Mouse (Mus musculus): Measurements from ENCODE around the gene Ubtf. TPM values are rescaled to one million over a fixed set of nuclear protein-coding genes. Genes with fewer than 3 reads are reported as not detected.

The Ubtf gene
- polyA plus RNA-seq, 1 experiment from 2014 or later = 84.4 TPM

DNA sequence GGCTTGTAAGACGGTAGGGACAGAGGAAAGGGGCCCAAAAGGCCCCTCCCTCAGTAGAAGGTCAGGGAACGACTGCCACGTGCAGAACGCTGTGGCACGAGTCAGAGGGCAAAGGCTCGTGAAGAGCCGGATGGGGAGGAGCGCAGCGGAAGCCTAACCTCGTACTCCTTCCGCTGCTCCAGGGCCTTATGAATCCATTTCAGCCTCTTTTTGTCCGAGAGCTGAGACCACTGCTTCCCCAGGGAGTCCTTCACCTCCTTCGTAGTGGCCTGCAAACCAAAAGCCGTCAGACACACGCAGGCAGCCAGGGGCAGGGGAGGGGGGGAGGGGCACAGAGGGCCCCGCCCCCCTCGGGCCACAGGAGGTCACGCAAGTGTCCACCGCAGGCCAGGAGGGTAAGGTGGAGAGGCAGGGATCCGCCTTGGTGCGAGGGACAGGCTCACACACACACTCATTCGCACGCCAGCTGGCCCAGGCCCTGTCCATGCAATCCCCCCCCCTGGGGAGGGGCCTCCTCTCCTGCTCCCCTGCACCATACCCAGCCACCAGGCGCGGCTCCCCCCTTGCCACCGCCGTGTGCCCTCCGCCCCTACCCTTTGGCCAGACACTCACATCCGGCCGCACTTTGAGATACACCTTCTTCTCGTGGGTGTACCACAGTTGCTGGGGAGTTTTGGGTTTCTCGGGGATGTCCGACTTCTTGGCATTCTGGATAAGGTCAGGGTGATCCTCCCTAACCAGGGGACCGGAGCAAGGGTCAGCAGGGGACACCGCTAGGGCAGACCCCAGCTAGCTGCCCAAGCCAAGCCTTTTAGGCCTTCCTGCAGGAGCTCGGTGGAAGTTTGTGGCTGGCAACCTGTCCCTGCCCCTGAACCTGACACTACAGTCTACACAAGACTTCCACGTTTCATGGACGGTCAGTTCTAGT lies 8.5 kb downstream of the Ubtf start:
- 46% methylated on average over 38 of the region's 38 CpGs for WGBS
- Histone ChIP-seq H3K36me3 (ENCODE audit: control insufficient read depth, insufficient read depth, low read length) (peaks cover 89% of the 10 kb centered on the region), H3K4me2 (ENCODE audit: low read length) (no peak overlapping the region), H3K27me3 (ENCODE audit: control insufficient read depth, insufficient read depth, low read length) (no peaks in the 10 kb centered on the region), H3K4me3 (replicated peaks; ENCODE audit: low read depth, low read length) (no peak overlapping the region), H3K4me1 (ENCODE audit: control insufficient read depth, insufficient read depth, low read length) (peaks cover 8% of the 10 kb centered on the region), H3K9ac (replicated peaks; ENCODE audit: low read length) (0 out of 2 replicates have a peak overlapping the region, but pooled peaks have one; percentile 9), H3K27ac (replicated peaks; ENCODE audit: low read depth, low read length) (no peak overlapping the region; the same call in 1 of the 2 replicates), H3K9me3 (ENCODE audit: control insufficient read depth, low read length) (no peaks in the 10 kb centered on the region)
- ATAC-seq (ENCODE audit: low FRiP score, low TSS enrichment) (no peak), DNase-seq (no peak)

DNA sequence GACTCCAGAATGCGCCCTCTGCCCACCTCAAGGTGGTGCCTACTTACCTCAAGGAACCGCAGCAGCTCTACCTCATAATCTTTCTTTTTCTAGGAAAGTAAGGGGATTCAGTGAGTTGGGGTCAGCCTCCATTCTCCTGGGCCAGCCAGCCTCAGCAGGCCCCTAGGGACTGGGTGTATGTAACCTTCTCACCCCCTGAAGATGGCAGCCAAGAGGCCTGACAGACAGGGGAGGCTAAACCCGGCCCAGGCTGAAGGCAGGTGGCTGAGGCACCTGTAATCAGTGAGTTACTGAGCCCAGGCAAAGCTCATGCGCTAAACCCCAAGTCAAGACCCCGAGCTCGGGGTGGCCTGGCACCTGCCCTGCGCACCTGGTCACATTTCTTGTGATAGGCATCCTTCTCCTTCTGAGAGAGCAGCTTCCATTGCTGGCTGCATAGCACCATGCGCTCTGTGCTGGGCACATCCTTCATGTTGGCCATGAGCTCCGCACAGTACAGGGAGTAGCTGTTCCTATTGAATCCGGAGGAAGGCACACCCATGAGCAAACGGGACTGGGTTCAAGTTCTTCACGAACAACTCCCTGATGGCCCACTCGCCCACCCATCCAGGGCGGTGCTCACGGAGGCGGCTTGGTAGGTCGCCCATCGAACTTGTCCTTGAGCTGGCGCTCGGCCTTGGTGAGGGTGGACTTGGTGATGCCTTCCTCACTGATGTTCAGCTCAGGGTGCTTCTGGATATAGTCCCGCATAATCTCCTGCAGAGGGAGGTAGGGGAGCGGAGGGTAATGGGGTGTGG lies 9.5 kb downstream of the Ubtf start:
- Histone ChIP-seq H3K27ac (replicated peaks; ENCODE audit: low read depth, low read length) (no peak overlapping the region), H3K4me1 (ENCODE audit: control insufficient read depth, insufficient read depth, low read length) (0 out of 2 replicates have a peak, but pooled peaks cover 3% of the 10 kb centered on the region), H3K27me3 (ENCODE audit: control insufficient read depth, insufficient read depth, low read length) (no peaks in the 10 kb centered on the region), H3K4me3 (replicated peaks; ENCODE audit: low read depth, low read length) (peak overlapping the region; percentile 24; the same call in 1 of the 2 replicates), H3K36me3 (ENCODE audit: control insufficient read depth, insufficient read depth, low read length) (peaks cover 88% of the 10 kb centered on the region), H3K9me3 (ENCODE audit: control insufficient read depth, low read length) (no peaks in the 10 kb centered on the region), H3K9ac (replicated peaks; ENCODE audit: low read length) (no peak overlapping the region), H3K4me2 (ENCODE audit: low read length) (no peak overlapping the region; the same call in 1 of the 2 replicates)
- no peak for ATAC-seq (ENCODE audit: low FRiP score, low TSS enrichment)
- no peak for DNase-seq
- 89% methylated on average over 22 of the region's 22 CpGs for WGBS

DNA sequence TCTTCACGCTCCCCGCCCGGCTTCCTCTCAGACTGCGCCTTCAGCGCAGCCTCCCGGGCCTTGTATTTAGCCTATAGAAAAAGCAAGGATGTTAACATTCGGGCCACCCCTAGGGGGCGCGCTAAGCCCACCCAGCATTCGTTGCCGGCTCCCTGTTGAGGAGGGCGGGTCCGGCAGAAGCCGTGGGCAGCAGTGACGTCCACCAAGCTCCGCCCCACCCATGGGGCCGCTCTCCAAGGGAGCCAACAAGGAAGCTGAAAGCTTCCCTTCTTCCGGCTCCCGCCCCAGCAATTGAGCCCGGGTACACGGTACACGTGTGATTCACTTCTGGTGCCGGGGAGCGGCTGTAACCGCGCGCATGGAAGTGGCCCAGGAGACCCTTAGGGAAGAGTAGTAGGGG lies 10.6 kb downstream of the Ubtf start:
- Histone ChIP-seq H3K27ac (replicated peaks; ENCODE audit: low read depth, low read length) (peak overlapping the region; percentile 63), H3K36me3 (ENCODE audit: control insufficient read depth, insufficient read depth, low read length) (peaks cover 77% of the 10 kb centered on the region), H3K4me2 (ENCODE audit: low read length) (peak overlapping the region; percentile 54), H3K4me3 (replicated peaks; ENCODE audit: low read depth, low read length) (peak overlapping the region; percentile 24), H3K27me3 (ENCODE audit: control insufficient read depth, insufficient read depth, low read length) (no peaks in the 10 kb centered on the region), H3K9me3 (ENCODE audit: control insufficient read depth, low read length) (no peaks in the 10 kb centered on the region), H3K9ac (replicated peaks; ENCODE audit: low read length) (peak overlapping the region; percentile 3; the same call in 1 of the 2 replicates), H3K4me1 (ENCODE audit: control insufficient read depth, insufficient read depth, low read length) (0 out of 2 replicates have a peak, but pooled peaks cover 3% of the 10 kb centered on the region)
- DNase-seq (peak; percentile 97), ATAC-seq (ENCODE audit: low FRiP score, low TSS enrichment) (peak; percentile 87)
- WGBS = under 1% methylated on average over 27 of the region's 27 CpGs

DNA sequence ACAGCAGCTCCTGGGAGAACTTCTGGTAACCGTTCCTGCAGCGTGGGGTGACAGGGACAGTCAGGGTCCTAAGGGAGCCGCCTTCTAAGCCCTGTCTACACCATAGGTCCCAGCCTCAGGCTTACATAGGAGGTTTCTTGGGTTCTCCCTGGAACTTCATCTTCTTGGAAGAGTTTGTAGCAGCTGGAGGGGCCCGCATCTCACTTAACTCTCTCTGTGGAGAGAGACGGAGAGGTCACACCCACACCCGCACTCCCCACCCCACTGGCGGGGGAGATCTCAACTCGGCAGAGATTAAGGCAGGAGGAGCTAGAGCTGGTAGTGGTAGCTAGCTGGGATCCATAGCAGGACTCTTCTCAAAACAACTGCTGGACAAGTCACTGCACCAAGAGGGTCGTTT lies 11.4 kb downstream of the Ubtf start:
- no peak for DNase-seq

DNA sequence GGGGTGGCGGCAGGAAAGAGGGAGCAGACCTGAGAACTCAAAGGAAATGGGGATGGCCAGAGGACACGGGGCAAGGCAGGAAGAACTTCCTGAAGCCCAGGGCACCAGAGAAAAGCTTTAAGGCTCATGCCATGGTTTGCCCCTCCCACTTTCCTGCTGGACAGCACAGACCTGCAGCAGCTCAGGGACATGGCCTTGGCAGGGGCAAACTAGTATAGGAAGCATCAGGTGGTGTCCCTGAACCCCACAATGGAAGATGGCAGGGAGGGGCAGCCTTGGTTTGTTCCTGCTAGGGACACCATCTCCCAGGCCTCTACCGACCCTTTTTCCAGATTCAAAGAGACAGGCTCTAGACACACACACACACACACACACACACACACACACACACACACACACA lies 14.2 kb downstream of the Ubtf start:
- Histone ChIP-seq H3K4me2 (ENCODE audit: low read length) (no peak overlapping the region), H3K27me3 (ENCODE audit: control insufficient read depth, insufficient read depth, low read length) (no peaks in the 10 kb centered on the region), H3K9me3 (ENCODE audit: control insufficient read depth, low read length) (no peaks in the 10 kb centered on the region), H3K36me3 (ENCODE audit: control insufficient read depth, insufficient read depth, low read length) (peaks cover 42% of the 10 kb centered on the region), H3K27ac (replicated peaks; ENCODE audit: low read depth, low read length) (no peak overlapping the region), H3K4me1 (ENCODE audit: control insufficient read depth, insufficient read depth, low read length) (0 out of 2 replicates have a peak, but pooled peaks cover 3% of the 10 kb centered on the region), H3K9ac (replicated peaks; ENCODE audit: low read length) (no peak overlapping the region), H3K4me3 (replicated peaks; ENCODE audit: low read depth, low read length) (no peak overlapping the region)
- no peak for DNase-seq
- 72% methylated on average over 3 of the region's 3 CpGs for WGBS
- no peak for ATAC-seq (ENCODE audit: low FRiP score, low TSS enrichment)

More for the DNA sequence above, 11.4 kb downstream of the Ubtf start:
- Histone ChIP-seq H3K4me2 (ENCODE audit: low read length) (no peak overlapping the region), H3K4me3 (replicated peaks; ENCODE audit: low read depth, low read length) (no peak overlapping the region), H3K27ac (replicated peaks; ENCODE audit: low read depth, low read length) (no peak overlapping the region), H3K27me3 (ENCODE audit: control insufficient read depth, insufficient read depth, low read length) (no peaks in the 10 kb centered on the region), H3K36me3 (ENCODE audit: control insufficient read depth, insufficient read depth, low read length) (peaks cover 69% of the 10 kb centered on the region), H3K4me1 (ENCODE audit: control insufficient read depth, insufficient read depth, low read length) (0 out of 2 replicates have a peak, but pooled peaks cover 3% of the 10 kb centered on the region), H3K9me3 (ENCODE audit: control insufficient read depth, low read length) (no peaks in the 10 kb centered on the region), H3K9ac (replicated peaks; ENCODE audit: low read length) (no peak overlapping the region)
- ATAC-seq (ENCODE audit: low FRiP score, low TSS enrichment) = no peak
- WGBS = 82% methylated on average over 9 of the region's 9 CpGs

DNA sequence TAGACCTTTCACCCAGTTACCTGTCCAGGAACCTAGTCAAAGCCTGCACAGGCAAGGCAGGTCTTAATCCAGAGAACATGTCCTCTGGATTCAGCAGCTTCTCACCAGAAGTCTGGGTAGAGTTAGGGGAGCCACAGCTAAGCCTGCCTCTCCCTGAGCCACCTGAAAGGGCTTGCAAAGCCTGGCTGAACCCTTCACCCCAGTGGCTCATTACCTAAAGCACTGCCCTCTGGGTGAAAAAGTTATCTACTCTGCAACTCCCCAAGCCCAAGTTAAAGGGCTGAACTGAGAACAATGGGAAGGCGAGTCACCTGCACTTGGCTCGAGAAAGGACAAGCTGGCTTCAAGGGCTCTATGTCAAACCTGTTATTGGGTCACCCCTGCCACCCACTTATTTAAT lies 15.4 kb downstream of the Ubtf start:
- Histone ChIP-seq H3K27ac (replicated peaks; ENCODE audit: low read depth, low read length) (no peak overlapping the region), H3K4me2 (ENCODE audit: low read length) (no peak overlapping the region), H3K4me3 (replicated peaks; ENCODE audit: low read depth, low read length) (no peak overlapping the region), H3K9ac (replicated peaks; ENCODE audit: low read length) (no peak overlapping the region), H3K36me3 (ENCODE audit: control insufficient read depth, insufficient read depth, low read length) (peaks cover 29% of the 10 kb centered on the region), H3K27me3 (ENCODE audit: control insufficient read depth, insufficient read depth, low read length) (no peaks in the 10 kb centered on the region), H3K9me3 (ENCODE audit: control insufficient read depth, low read length) (0 out of 2 replicates have a peak, but pooled peaks cover 7% of the 10 kb centered on the region), H3K4me1 (ENCODE audit: control insufficient read depth, insufficient read depth, low read length) (no peaks in the 10 kb centered on the region)
- DNase-seq (no peak), ATAC-seq (ENCODE audit: low FRiP score, low TSS enrichment) (no peak)
- WGBS = 53% methylated on average over 2 of the region's 2 CpGs

DNA sequence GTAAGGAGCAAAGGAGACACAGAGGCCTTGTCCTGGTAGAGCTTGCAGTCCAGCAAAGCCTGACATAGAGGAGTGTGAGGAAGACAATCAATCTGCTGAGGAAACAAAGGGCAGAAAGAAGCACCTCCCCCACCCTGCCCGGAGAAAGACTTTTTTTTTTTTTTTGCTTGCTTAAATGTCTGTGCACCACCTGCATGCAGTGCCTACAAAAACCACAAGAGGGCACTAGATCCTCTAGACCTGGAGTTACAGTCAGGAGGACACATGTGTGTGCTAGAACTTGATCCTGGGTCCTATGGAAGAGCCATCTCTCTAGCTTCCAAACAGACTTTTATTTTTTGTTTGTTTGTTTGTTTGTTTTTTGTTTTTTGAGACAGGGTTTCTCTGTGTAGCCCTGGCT lies 19.7 kb downstream of the Ubtf start:
- Histone ChIP-seq H3K4me2 (ENCODE audit: low read length) (no peak overlapping the region), H3K27me3 (ENCODE audit: control insufficient read depth, insufficient read depth, low read length) (no peaks in the 10 kb centered on the region), H3K9me3 (ENCODE audit: control insufficient read depth, low read length) (0 out of 2 replicates have a peak, but pooled peaks cover 7% of the 10 kb centered on the region), H3K27ac (replicated peaks; ENCODE audit: low read depth, low read length) (no peak overlapping the region), H3K9ac (replicated peaks; ENCODE audit: low read length) (no peak overlapping the region), H3K4me1 (ENCODE audit: control insufficient read depth, insufficient read depth, low read length) (peaks cover 5% of the 10 kb centered on the region), H3K36me3 (ENCODE audit: control insufficient read depth, insufficient read depth, low read length) (no peaks in the 10 kb centered on the region), H3K4me3 (replicated peaks; ENCODE audit: low read depth, low read length) (no peak overlapping the region)
- DNase-seq (peak; percentile 76), ATAC-seq (ENCODE audit: low FRiP score, low TSS enrichment) (no peak)
- 13% methylated on average over 1 of the region's 1 CpGs for WGBS

Measured in midbrain, embryonic 14.5 days (tissue).